Mouse (Mus musculus) common myeloid progenitor, adult 5-6 weeks (primary cell): ENCODE data around the gene Cdcp2. TPM values are rescaled to one million over a fixed set of nuclear protein-coding genes. Genes with fewer than 3 reads are reported as not detected.

ENCODE experiments used
- ATAC-seq: replicated peaks from 2 replicates; pipeline ENCODE4 v1.8.0; 2016; ENCODE audit warnings: low read depth, mild to moderate bottlenecking, moderate TSS enrichment, inconsistent platforms; ENCODE audit not compliant: poor library complexity, severe bottlenecking
- total RNA-seq: library from RNA; stranded (forward); fragments of 200-1000, 187-1606 nt; gene quantifications from 2 replicates; pipeline ENCODE4 v1.2.3, GENCODE M21; 2017

Cdcp2 gene
- not detected in 2 replicates for total RNA-seq

GRCm38 (mm10) chr4:107096841-107097373 lies at the start of gene Cdcp2:
Cdcp2 (plus strand) TSS chr4:107096891.
- ATAC-seq: no peak

GRCm38 (mm10) chr4:107047806-107048205 lies 48.9 kb upstream of the Cdcp2 start:
- no peak for ATAC-seq

DNA sequence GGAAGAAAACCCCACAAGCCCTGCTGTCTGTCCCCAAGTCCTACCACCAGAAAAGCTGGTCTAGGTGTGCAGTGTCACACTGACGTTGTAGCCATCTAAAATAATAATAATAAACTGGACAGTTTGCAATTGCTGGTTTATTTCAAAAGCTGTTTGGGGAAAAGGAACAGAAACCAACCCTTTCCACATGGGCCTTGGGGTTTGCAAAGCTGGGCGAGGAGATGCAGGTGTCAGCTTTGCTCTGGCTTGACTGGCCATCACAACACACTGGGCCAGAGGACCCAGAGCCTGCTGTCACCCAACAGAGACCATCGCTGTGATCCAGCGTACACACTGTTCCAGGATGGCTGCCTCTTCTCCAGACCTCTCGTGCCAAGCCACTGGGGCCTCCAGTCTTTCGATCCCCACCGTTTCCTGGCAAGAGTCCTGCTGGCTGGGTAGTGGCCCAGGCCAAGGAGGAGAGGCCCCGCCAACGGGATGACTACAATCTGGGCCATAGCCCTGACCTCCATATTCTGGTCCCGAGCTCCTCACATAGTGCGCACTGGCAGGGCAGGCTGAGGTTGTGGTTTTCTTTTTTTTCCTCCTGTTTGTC lies 48.0 kb upstream of the Cdcp2 start:
- no peak for ATAC-seq

DNA sequence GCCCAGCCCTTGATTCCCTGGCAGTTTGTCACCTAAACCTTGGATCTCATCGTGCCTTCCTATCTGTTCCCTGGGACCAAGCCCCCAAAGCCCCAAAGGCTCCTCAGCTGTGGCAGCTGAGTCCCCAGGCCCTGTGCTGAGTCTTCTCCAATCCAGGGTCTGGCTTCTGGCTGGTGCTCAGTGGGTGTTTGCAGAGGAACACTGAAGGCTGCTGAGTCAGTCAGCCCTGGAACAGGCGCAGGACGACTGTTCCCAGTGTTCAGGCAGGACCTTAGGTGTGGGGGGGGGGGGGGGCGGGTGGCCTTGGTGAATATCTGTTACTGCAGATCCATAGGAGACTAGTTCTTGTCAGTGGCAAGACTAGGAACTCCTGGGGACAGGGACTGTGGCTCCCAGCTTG lies 44.8 kb upstream of the Cdcp2 start:
- ATAC-seq: no peak

DNA sequence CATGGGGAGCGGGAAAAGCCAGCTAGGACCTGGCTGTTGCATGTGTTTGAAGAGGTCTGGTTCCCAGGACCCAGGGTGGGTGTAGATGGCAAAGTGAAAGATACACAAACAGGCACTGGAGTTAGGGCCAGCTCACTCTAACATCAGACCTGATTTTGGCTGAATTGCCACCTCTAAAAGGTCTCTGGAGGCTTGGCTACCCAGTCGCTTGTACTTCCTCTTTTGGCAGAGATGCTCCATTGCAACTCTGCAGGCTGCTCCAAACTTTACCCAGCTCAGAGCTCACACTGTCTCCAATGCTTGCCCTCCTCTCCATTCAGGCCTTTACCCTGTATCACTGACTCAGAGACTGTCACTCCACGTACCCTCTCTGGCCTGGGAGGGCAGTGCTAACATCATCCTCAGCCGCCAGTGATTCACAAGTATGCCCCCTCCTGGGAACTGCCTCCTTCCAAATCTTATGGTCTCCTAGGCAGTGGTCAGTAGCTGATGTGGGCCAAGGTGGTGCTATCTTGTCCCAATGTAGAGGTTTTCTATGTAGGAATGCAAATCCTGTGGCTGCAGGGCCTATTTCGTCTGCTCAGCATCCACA lies 43.6 kb upstream of the Cdcp2 start:
- ATAC-seq: no peak; the same call in none of the 2 replicates

DNA sequence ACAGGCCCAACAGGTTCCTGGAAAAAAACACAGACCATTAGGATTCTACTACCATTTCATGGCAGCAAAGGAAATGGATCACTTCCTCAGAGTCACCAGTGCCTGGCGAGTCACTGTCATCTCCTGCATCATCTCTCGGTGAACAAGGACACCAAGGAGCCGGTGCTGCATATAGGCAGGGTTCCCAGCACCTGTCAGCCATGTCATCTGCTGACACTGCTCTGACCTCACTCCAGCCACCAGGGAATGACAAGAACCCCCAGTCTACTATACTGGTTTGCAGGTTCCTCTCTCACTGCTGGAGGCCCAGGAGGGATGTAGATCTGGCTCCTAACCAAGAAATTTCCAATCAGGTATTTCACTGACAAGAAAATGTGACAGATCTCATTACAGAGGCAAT lies 40.6 kb upstream of the Cdcp2 start:
- ATAC-seq: no peak

- no peak for ATAC-seq
Observed at GRCm38 (mm10) chr4:107058346-107058745, 38.3 kb upstream of the Cdcp2 start.

GRCm38 (mm10) chr4:107058781-107059180 lies 37.9 kb upstream of the Cdcp2 start:
- peak; percentile 84 for ATAC-seq

DNA sequence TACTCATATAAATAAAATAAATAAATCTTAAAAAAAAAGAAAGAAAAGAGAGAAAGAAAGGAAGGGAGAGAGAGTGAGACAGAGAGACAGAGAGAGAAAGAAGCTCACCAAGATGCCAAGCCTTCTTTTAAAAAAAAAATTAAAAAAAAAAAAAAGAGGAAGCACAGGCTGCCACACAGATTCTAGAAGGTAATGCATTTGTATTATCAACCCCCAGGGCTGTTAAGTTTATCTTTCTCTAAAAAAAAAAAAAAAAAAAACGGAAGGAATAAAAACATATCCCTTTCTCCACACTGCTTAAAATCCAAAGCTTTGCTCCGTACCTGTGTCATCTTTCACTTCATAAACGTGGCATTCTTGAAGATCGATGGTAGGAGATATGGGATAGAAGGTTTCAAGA lies 35.1 kb upstream of the Cdcp2 start:
- no peak for ATAC-seq

- ATAC-seq: no peak
Observed at GRCm38 (mm10) chr4:107063214-107063613, 33.5 kb upstream of the Cdcp2 start.

GRCm38 (mm10) chr4:107064394-107065098 lies 32.1 kb upstream of the Cdcp2 start:
- no peak for ATAC-seq

DNA sequence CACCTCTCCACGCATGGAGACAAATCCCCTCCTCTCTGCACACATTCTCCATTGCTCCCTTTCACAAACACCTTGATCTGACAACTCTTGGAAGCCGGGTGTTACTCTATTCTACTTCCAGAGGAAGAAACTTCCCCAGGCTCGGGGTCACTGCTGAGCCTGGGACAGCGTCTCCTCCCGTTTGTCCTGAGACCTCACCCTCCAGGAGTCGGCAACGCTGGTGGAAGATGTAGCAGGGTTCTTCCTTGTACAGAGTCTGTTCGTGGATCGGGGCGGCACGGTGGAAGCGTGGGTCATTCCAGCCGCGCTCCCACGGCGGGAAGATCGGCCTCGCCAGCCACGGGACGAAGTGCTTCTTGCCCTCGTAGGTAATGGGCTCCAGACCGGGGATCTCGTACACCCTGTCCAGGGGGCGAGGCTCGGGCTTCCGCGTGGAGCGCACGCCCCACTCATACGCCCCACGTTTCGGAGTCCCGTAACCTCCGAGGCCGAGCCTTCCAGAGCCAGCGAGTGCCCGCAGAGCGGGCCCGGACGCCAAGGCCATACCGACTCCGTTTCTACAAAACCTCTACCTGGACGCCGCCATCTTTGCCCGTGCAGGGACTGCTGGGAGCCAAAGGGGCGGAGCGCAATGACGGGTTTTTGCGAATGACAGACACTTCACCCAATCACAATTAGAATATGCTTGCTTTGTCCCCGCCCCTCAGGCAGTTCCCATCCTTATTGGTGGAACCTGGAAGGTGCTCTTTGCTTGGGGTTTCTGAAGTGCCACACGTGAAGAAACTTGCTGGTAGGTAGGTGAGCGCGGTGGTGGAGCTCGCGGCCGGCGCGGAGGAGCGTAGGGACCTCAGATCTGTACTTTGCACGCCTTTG lies 30.2 kb upstream of the Cdcp2 start, which contains the start of the genes Mrpl37 and Cyb5rl:
Gene Mrpl37 (minus strand): TSS at position 617 of the 873 bp plus-strand sequence.
Gene Cyb5rl (plus strand): TSS at position 737 of the 873 bp plus-strand sequence.
- peak; percentile 98 for ATAC-seq

DNA sequence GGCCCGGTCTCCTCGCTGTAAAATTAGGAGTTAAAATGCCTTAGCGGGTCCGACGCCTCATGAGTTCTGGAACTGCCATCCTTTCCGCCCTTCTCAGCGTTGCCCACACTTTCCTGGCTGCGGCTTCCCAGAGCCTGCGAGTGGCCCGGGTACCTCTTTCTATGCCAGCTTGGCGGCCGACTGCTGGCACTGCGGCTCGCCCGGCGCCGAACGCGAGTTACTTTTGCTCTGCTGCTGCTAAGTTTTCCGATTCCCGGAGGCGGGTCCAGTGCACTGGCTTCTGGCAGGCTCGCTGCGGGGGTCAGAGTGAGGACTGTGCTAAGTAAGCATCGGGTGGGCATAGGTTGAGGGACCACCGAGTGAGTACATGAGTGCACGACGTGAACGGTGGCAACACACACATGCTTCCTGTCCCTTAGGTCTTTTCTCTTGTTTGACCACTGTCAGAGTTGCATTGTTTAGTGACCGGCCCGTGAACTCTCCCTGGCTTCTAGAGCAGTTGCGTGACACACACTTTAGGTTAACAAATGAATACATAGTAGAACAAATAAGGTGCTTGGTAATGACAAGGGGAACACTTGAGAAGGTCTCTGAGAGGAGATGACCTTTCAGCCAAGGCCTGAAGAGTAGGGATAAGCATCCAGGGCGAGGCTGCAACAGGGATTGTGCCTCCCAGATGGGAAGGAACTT lies 29.4 kb upstream of the Cdcp2 start:
- peak; percentile 52 for ATAC-seq

GRCm38 (mm10) chr4:107072343-107072742 lies 24.3 kb upstream of the Cdcp2 start:
- no peak for ATAC-seq

DNA sequence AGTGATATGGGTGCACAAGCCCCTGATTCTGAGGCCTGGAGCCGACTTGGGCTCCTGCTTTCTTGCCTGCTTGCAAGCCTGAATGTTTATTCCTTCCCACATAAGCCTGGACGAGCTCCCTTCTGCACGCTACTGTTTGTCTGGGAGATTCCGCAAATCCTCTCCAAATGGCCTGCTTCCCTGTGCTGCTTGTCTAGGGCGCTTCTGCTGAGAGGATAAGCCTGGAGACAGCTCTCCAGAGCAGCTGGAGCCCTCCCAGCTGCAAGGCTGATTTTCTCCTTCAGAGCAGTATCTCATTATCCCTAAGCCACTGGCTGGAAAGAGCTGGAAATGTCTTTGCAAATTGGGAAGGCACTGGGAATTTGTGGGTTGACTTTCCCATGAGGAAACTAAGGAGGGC lies 21.2 kb upstream of the Cdcp2 start:
- no peak for ATAC-seq

DNA sequence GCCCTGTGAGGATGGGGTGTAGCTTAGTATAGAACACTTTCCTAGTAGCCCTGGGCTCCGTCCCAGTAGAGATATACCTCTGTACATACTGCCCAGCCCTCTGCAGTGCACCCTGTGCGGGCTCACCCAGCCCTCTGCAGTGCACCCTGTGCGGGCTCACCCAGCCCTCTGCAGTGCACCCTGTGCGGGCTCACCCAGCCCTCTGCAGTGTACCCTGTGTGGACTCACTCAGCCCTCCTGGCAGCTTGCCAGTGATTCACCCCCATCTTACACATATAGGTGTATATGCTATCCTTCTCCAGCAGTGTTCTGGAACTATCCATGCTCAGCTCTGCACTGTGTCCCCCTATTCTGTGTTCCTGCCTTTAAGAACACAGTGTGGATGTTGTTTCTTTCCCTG lies 17.8 kb upstream of the Cdcp2 start:
- no peak for ATAC-seq

DNA sequence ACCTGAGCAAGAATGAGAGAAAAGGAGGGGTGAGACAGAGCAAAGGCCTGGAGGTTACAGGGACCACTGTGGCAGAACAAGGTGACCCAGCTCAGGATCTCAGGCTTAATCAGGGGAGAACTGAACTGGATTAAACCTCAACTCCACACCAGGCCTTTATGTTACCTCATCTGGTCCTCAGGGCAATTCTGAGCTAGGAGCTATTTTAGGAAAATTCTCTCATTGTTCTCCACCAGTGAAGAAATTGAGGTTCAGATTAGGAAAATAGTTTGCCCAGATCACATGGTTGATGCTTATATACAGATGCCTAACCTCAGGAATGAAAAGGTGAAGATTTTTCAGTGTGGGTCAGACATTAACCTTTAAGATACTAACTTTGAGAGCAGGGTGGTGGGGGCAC lies 17.0 kb upstream of the Cdcp2 start:
- ATAC-seq: no peak

GRCm38 (mm10) chr4:107082185-107082584 lies 14.5 kb upstream of the Cdcp2 start:
- ATAC-seq: no peak

- ATAC-seq: no peak
Observed at GRCm38 (mm10) chr4:107083126-107083525, 13.6 kb upstream of the Cdcp2 start.

DNA sequence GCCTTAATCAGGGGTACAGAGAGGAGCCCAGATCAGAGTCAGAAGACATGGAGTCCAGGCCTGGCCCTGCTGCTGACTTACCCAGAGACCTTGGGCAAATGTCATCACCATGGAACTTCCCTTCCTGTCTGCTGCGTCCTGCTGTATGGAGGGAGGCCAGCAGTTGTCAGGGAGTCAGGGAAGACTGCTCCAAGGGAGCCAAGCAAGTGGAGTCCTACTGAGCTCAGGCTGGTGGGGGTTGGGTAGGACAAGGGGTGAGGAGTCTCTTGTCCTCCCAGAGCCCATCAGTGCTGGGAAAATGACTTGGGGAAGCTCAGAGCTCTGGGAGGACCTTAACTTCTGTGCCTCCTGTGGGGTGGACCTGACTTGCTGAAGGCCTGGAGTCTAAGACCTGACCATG lies 12.3 kb upstream of the Cdcp2 start:
- ATAC-seq: no peak
